Mouse (Mus musculus): ENCODE data around the gene Ggcx. TPM values are rescaled to one million over a fixed set of nuclear protein-coding genes. Genes with fewer than 3 reads are reported as not detected.

Gene Ggcx
- polyA plus RNA-seq, 1 experiment from 2014 or later, result 42.6 TPM

DNA sequence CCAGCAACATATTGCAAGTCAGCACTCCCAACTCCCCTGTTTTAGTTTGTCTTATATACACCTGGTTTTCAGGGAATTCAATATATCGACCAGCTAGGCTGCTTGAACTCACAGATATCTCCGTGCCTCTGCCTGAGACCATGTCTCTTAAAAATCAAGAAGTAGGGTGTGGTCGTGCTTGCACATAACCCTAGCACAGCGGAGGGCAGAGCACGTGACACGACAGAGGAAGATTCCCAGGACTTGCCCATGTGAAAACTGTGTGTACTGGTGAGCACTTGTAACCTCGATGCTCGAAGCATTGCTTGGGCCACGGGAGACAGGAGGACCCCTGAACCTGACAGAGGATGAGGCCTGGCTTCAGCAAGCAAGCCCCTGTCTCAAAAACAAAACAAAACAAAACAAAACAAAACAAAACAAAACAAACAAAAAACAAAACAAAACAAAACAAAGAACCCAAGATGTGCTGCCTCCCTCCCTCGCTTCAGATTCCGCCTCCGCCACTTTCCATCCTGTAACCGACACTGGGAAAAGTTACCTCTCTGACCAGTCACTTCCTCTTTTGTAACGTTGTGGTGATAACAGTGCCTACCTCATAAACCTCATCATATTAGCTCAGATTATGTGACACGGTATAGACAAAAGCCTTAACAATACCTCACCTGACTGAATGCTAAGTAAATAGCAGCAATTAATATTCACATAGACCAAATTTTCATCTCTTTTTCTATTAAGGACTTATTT lies 39.1 kb upstream of the Ggcx start:
- Histone ChIP-seq H3K4me1 (peaks cover 23% of the 10 kb centered on the region), H3K9ac (no peak overlapping the region), H3K4me3 (replicated peaks) (no peak overlapping the region), H3K27me3 (no peaks in the 10 kb centered on the region), H3K4me2 (replicated peaks) (no peak overlapping the region), H3K27ac (replicated peaks) (no peak overlapping the region), H3K9me3 (replicated peaks) (no peaks in the 10 kb centered on the region), H3K36me3 (no peaks in the 10 kb centered on the region)
- 78% methylated on average over 15 of the region's 15 CpGs for WGBS
- no peak for ATAC-seq (ENCODE audit: insufficient number of reproducible peaks, low FRiP score, low TSS enrichment, low read depth)

DNA sequence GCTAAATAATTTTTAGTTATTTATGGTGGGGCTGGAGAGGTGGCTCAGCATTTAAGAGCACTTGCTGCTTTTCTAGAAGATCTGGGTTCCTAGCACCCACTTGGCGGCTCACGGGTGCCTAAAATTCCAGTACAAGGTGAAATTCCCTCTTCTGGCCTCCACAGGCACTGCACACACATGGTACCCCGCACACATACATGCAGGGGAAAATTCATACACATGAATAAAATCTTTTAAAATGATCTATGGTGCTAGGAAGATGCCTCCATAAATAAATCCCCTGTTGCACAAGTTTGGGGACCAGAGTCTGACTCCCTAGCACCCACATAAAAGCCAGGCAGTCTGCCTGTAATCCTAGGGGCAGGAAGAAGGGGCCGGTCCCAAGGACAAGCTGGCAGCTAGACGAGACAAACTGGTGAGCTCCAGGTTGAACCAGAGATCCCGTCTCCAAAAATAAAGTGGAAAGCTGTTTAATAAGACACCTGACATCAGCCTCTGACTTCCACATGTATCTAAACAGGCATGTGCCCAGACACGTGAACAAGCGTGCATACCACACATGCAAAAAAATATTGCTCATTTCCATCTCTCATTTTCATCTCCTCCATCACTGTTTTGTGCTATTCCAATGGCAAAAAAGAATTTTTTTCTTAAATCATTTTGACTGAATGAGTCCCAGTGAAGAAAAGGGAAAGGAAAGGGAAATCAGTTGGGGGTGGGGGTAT lies 35.4 kb upstream of the Ggcx start:
- 0 out of 2 replicates have a peak overlapping the region, but pooled peaks have one; percentile 71 for H3K4me2 ChIP-seq (replicated peaks)
- no peaks in the 10 kb centered on the region for H3K9me3 ChIP-seq (replicated peaks)
- H3K27ac ChIP-seq (replicated peaks), result no peak overlapping the region
- 81% methylated on average over 8 of the region's 8 CpGs for WGBS
- peaks cover 21% of the 10 kb centered on the region; the same call in 1 of the 2 replicates for H3K4me1 ChIP-seq
- no peak for ATAC-seq (ENCODE audit: insufficient number of reproducible peaks, low FRiP score, low TSS enrichment, low read depth)
- no peaks in the 10 kb centered on the region for H3K36me3 ChIP-seq
- H3K27me3 ChIP-seq, result no peaks in the 10 kb centered on the region
- H3K4me3 ChIP-seq (replicated peaks), result no peak overlapping the region; the same call in 1 of the 2 replicates
- H3K9ac ChIP-seq, result no peak overlapping the region

DNA sequence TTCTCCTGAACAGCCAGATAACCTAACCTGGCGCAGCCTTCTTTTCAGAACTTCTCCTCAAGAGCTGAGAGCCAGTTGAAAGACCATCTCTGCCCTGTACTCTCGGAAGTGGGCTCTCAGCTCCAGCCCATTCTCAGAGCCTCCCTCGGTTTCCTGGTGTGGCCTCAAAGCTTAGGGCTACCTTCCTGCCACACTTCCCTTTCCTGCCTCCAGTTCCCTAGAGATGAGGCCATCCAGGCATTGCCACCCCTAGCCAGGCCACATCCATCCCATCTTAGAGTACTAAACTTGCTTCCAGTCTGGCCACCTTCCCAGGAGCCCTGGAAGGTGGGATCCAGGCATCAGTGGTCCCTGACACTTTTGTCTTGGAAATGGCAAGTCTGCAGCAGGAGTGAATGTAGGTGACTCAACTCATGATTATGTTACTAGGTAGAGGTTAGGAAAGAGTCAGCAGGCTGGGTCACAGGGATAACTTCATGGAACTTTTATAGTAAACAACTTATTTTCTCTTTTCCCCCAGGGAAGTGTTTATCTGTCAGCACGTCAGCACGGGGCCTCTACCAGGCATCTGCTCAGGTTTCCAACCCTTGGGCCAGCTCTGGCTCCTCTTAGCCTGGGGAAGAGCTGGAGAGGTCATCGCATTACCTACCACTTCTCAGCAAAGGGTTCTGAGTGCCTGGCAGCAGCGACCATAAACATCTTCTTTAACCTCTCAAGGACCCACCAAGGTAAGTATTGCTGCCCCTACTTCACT lies 34.6 kb upstream of the Ggcx start:
- no peak for ATAC-seq (ENCODE audit: insufficient number of reproducible peaks, low FRiP score, low TSS enrichment, low read depth)
- 42% methylated on average over 7 of the region's 7 CpGs for WGBS
- H3K27ac ChIP-seq (replicated peaks), result peak overlapping the region; percentile 61; the same call in 1 of the 2 replicates

GRCm38 (mm10) chr6:72380131-72380770 lies 33.9 kb upstream of the Ggcx start, which contains the start of gene Vamp5:
Gene Vamp5 (minus strand): TSS chr6:72380468.
- H3K27ac ChIP-seq (replicated peaks), result peak within 1 kb of the TSS; percentile 61
- peak within 1 kb of the TSS; percentile 71 for H3K4me2 ChIP-seq (replicated peaks)
- peak; percentile 72 for ATAC-seq (ENCODE audit: insufficient number of reproducible peaks, low FRiP score, low TSS enrichment, low read depth)
- no peaks in the 10 kb centered on the region for H3K9me3 ChIP-seq (replicated peaks)
- peaks cover 17% of the 10 kb centered on the region; the same call in 1 of the 2 replicates for H3K4me1 ChIP-seq
- no peaks in the 10 kb centered on the region for H3K27me3 ChIP-seq
- peak within 1 kb of the TSS; percentile 50 for H3K9ac ChIP-seq
- WGBS, result 1% methylated on average over 49 of the region's 49 CpGs
- H3K36me3 ChIP-seq, result peaks cover 9% of the 10 kb centered on the region
- peak within 1 kb of the TSS; percentile 58 for H3K4me3 ChIP-seq (replicated peaks)

More for the DNA sequence above, 34.6 kb upstream of the Ggcx start:
- no peaks in the 10 kb centered on the region for H3K27me3 ChIP-seq
- H3K4me1 ChIP-seq, result peaks cover 17% of the 10 kb centered on the region; the same call in 1 of the 2 replicates
- 0 out of 2 replicates have a peak, but pooled peaks cover 2% of the 10 kb centered on the region for H3K36me3 ChIP-seq
- H3K4me3 ChIP-seq (replicated peaks), result peak overlapping the region; percentile 58
- H3K4me2 ChIP-seq (replicated peaks), result peak overlapping the region; percentile 71
- H3K9me3 ChIP-seq (replicated peaks), result no peaks in the 10 kb centered on the region
- H3K9ac ChIP-seq, result 0 out of 2 replicates have a peak overlapping the region, but pooled peaks have one; percentile 50

DNA sequence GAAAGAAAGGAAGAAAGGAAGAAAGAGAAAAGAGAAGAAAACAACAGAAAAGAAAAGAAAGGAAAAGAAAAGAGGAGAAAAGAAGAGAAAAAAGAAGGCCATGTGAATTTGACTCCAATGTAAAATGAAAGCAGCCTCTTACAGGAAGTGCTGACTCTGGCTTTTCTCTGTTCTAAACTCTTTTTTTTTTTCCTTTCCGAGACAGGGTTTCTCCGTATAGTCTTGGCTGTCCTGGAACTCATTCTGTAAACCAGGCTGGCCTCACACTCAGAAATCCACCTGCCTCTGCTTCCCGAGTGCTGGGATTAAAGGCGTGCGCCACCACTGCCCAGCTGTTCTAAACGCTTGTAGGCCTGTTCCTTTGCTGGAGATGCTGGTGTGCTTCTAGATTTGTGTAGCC lies 31.6 kb upstream of the Ggcx start:
- no peak overlapping the region for H3K4me3 ChIP-seq (replicated peaks)
- no peaks in the 10 kb centered on the region for H3K9me3 ChIP-seq (replicated peaks)
- no peak overlapping the region for H3K27ac ChIP-seq (replicated peaks)
- no peaks in the 10 kb centered on the region for H3K27me3 ChIP-seq
- 62% methylated on average over 6 of the region's 6 CpGs for WGBS
- no peak overlapping the region for H3K9ac ChIP-seq
- peaks cover 18% of the 10 kb centered on the region; the same call in 1 of the 2 replicates for H3K4me1 ChIP-seq
- H3K36me3 ChIP-seq, result peaks cover 21% of the 10 kb centered on the region
- no peak for ATAC-seq (ENCODE audit: insufficient number of reproducible peaks, low FRiP score, low TSS enrichment, low read depth)
- no peak overlapping the region for H3K4me2 ChIP-seq (replicated peaks)

DNA sequence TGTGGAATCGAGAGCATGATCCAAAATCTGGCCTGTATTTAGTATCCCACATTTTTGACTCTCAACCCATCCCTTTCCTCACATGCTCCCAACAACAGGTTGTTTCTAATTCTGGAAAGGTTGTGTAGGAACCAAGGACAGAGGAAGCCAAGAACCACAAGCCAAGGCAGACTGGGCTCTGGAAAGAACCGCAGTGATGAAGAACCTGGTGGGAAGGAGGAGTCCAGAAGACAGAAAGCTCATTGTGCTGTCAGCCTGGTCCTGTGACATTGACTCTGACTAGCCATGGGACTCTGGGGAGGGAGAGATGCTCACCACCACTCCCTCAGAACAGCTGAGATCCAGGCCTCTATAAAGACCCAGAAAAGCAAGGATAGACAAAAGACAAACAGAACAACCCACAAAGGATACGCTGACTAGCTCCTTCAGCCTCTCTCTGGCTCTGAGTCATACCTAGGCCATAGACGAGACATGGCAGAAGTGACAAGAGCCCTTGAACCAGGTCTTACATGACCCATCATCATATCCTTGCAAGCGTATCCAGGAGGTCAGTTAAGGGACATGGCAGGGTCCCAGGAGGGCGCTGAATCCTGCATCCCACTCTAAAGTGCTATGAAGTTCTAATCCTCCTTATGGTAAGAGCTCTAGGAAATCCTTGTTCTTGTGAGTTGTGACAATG lies 30.8 kb upstream of the Ggcx start:
- H3K9ac ChIP-seq, result no peak overlapping the region
- no peak overlapping the region for H3K4me3 ChIP-seq (replicated peaks)
- H3K27ac ChIP-seq (replicated peaks), result no peak overlapping the region
- no peaks in the 10 kb centered on the region for H3K27me3 ChIP-seq
- H3K36me3 ChIP-seq, result peaks cover 26% of the 10 kb centered on the region
- no peak for ATAC-seq (ENCODE audit: insufficient number of reproducible peaks, low FRiP score, low TSS enrichment, low read depth)
- H3K9me3 ChIP-seq (replicated peaks), result no peaks in the 10 kb centered on the region
- peaks cover 25% of the 10 kb centered on the region for H3K4me1 ChIP-seq
- 85% methylated on average over 6 of the region's 6 CpGs for WGBS
- no peak overlapping the region for H3K4me2 ChIP-seq (replicated peaks)

DNA sequence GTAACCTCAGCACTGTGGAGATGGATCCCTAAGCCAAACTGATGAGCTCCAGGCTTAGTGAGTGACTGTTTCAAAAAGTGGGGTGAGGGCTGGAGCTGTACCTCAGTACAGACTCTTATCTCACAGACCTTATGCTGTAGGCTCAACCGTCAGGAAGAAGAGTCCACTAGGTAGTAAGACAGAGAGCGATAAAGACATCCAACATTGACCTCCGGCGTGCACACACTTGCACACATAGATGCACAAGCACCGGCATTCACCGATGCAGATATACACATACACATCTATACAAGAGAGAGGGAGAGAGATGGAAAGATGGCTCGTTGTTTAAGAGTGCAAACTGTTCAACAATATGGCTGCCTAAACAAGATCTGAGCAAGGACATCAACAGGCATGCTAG lies 30.2 kb upstream of the Ggcx start:
- Histone ChIP-seq H3K4me1 (peaks cover 32% of the 10 kb centered on the region), H3K27ac (replicated peaks) (no peak overlapping the region), H3K9me3 (replicated peaks) (no peaks in the 10 kb centered on the region), H3K9ac (no peak overlapping the region), H3K27me3 (no peaks in the 10 kb centered on the region), H3K36me3 (peaks cover 26% of the 10 kb centered on the region), H3K4me2 (replicated peaks) (no peak overlapping the region), H3K4me3 (replicated peaks) (no peak overlapping the region)
- 96% methylated on average over 7 of the region's 7 CpGs for WGBS
- ATAC-seq (ENCODE audit: insufficient number of reproducible peaks, low FRiP score, low TSS enrichment, low read depth), result no peak

DNA sequence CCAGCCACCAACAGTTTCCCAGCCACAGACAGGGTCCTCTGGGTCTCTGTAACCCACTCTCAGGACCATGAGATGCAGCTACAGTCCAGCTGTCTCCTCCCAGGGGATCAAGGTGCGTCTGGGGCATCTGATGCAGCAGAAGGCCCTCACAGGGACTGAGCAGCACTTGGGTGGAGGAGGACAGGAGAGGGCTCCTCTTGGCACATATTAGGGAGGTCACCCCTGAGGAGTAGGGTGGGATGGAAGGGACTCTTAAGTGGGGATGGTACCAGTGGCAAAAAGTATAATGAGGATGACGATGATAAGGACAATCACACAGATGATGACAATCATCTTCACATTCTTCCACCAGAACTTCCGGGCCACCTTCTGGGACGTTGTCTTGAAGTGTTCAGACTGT lies 28.9 kb upstream of the Ggcx start:
- Histone ChIP-seq H3K4me3 (replicated peaks) (no peak overlapping the region), H3K27me3 (no peaks in the 10 kb centered on the region), H3K27ac (replicated peaks) (no peak overlapping the region), H3K9ac (no peak overlapping the region), H3K4me2 (replicated peaks) (no peak overlapping the region), H3K9me3 (replicated peaks) (no peaks in the 10 kb centered on the region), H3K36me3 (peaks cover 26% of the 10 kb centered on the region), H3K4me1 (peaks cover 30% of the 10 kb centered on the region)
- ATAC-seq (ENCODE audit: insufficient number of reproducible peaks, low FRiP score, low TSS enrichment, low read depth), result no peak
- 83% methylated on average over 4 of the region's 4 CpGs for WGBS

- H3K27me3 ChIP-seq, result no peaks in the 10 kb centered on the region
- H3K36me3 ChIP-seq, result peaks cover 26% of the 10 kb centered on the region
- no peak overlapping the region for H3K4me2 ChIP-seq (replicated peaks)
- no peaks in the 10 kb centered on the region for H3K9me3 ChIP-seq (replicated peaks)
- WGBS, result 91% methylated on average over 2 of the region's 2 CpGs
- H3K27ac ChIP-seq (replicated peaks), result no peak overlapping the region
- peaks cover 40% of the 10 kb centered on the region for H3K4me1 ChIP-seq
- no peak overlapping the region for H3K9ac ChIP-seq
- no peak for ATAC-seq (ENCODE audit: insufficient number of reproducible peaks, low FRiP score, low TSS enrichment, low read depth)
- H3K4me3 ChIP-seq (replicated peaks), result no peak overlapping the region
Measured at GRCm38 (mm10) chr6:72386561-72386960, 27.5 kb upstream of the Ggcx start.

DNA sequence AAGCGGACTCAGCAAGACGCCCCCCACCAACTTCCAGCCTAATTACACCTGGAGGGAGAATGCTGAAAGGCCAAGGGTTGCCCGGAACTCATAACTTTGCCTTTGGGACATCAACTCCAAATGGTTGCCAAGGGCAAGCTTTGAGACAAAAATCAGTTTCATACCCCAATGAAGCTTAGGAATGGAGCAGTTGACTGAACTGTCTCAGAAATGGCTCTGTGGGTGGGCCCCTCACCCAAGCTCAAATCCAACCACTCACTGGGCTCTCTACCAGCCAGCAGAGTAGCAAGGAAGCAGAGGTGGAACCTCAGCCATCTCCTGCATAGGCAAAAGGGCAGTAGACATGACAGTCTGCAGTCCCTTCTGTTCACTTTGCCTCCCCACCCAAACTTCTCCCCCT lies 26.3 kb upstream of the Ggcx start:
- Histone ChIP-seq H3K27ac (replicated peaks) (no peak overlapping the region), H3K9me3 (replicated peaks) (no peaks in the 10 kb centered on the region), H3K4me3 (replicated peaks) (no peak overlapping the region), H3K4me1 (peaks cover 38% of the 10 kb centered on the region), H3K36me3 (peaks cover 26% of the 10 kb centered on the region), H3K27me3 (no peaks in the 10 kb centered on the region), H3K4me2 (replicated peaks) (no peak overlapping the region), H3K9ac (no peak overlapping the region)
- ATAC-seq (ENCODE audit: insufficient number of reproducible peaks, low FRiP score, low TSS enrichment, low read depth), result no peak
- 64% methylated on average over 3 of the region's 3 CpGs for WGBS
